Mouse (Mus musculus) liver, embryonic 16.5 days (tissue): Measurements from ENCODE around the gene Cript. TPM values are rescaled to one million over a fixed set of nuclear protein-coding genes. Genes with fewer than 3 reads are reported as not detected.
A peak's percentile ranks its signal among the peaks of the same experiment; 100 is the strongest.

Source experiments
- ATAC-seq: fragments of 200-750 bp; cut with Nextera tagmentation; 2 replicates; pipeline ENCODE4 v1.8.0; 2017; ENCODE audit warnings: low read depth, mild to moderate bottlenecking, moderate number of reproducible peaks, moderate library complexity
- H3K27ac ChIP-seq: fragments of 300-500 bp; sonication (generic); 2 replicates; pipeline ENCODE4 v1.5.1; 2014; ENCODE audit warnings: mild to moderate bottlenecking, low read length
- H3K27me3 ChIP-seq: fragments of 300-500 bp; sonication (generic); 2 replicates; pipeline ENCODE4 v1.6.1; 2014; ENCODE audit warnings: low read depth, low read length, mixed read lengths; ENCODE audit not compliant: control insufficient read depth, insufficient read depth
- H3K36me3 ChIP-seq: fragments of 300-500 bp; sonication (generic); 2 replicates; pipeline ENCODE4 v1.6.1; 2014; ENCODE audit warnings: mild to moderate bottlenecking; ENCODE audit not compliant: control insufficient read depth, insufficient read depth
- H3K4me1 ChIP-seq: fragments of 300-500 bp; sonication (generic); 2 replicates; pipeline ENCODE4 v1.6.1; 2014; ENCODE audit warnings: low read depth, low read length, mixed read lengths; ENCODE audit not compliant: control insufficient read depth
- H3K4me2 ChIP-seq: fragments of 300-500 bp; sonication (generic); 2 replicates; pipeline ENCODE4 v1.6.1; 2014; ENCODE audit warnings: low read depth, low read length, mixed read lengths
- H3K4me3 ChIP-seq: fragments of 300-500 bp; sonication (generic); 2 replicates; pipeline ENCODE4 v1.5.1; 2014; ENCODE audit warnings: low read depth, mild to moderate bottlenecking, low read length
- H3K9ac ChIP-seq: fragments of 300-500 bp; sonication (generic); 2 replicates; pipeline ENCODE4 v1.6.1; 2014; ENCODE audit warnings: low read depth, low read length
- H3K9me3 ChIP-seq: fragments of 300-500 bp; sonication (generic); replicated peaks from 2 replicates; pipeline ENCODE4 v1.6.1; 2016; ENCODE audit warnings: low read length; ENCODE audit not compliant: control insufficient read depth
- WGBS: fragments of 180-500 bp; shearing (Covaris S2); extraction: QIAGEN DNeasy Blood & Tissue Kit; methylation state at CpG from one replicate; pipeline ENCODE4 v1.1.7; 2014; ENCODE audit not compliant: insufficient replicate concordance; 5-methylcytosine and 5-hydroxymethylcytosine counted together
- polyA plus RNA-seq: library from polyadenylated mRNA; unstranded; fragments of >200 nt; fragmentation: Nextera tagmentation; extraction: Ambion mirVana; gene quantifications from 2 replicates; pipeline ENCODE4 v1.2.1, GENCODE M21; 2015

The Cript gene
- 57.1 and 62.6 TPM in 2 replicates for polyA plus RNA-seq

DNA sequence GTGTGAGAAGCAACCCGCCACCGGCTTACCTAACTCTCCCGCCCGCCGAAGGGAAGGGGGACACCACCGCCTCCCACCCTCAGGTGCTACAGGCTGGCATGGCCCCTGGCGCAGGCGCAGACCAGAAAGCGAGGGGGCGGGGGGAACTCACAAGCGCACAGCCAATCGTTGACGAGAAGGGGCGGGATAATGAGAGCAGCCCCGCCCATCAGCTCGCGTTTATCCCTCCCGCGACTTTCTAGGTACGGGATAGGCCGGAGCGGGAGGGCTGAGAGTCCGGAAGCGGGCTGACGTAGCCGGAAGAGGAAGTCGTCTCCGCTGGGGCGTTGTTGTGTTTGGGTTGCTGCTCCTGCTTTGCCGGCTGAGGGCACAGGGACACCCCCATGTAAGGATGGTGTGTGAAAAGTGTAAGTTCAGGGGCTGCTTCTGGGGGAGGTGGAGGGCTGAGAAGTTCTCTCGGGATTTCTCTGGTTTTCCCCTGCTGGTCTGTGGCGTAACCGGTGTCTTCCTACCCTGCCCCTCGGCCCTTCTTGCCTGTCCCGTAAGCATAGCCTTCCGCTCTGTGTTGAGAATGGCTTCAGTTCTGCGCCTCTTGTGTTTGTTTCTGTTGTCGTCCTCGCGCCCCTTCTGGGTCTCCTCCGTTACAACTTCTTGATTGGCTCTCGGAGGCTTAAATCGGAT is at the start of gene Cript, which contains the start of gene Pigf:
Gene Cript, plus strand, starts transcription at position 282 of the 681 bp plus-strand sequence.
Gene Pigf, minus strand, starts transcription at position 138 of the 681 bp plus-strand sequence.
- Histone ChIP-seq H3K9me3 (no peaks in the 10 kb centered on the region), H3K4me3 (peak within 1 kb of the TSS; percentile 86), H3K27ac (peak within 1 kb of the TSS; percentile 56; the same call in 1 of the 2 replicates), H3K27me3 (no peaks in the 10 kb centered on the region), H3K4me1 (peaks cover 6% of the 10 kb centered on the region), H3K36me3 (peaks cover 6% of the 10 kb centered on the region; the same call in 1 of the 2 replicates), H3K4me2 (peak within 1 kb of the TSS; percentile 95), H3K9ac (peak within 1 kb of the TSS; percentile 76)
- under 1% methylated on average over 43 of the region's 43 CpGs for WGBS
- ATAC-seq = peak; percentile 99

DNA sequence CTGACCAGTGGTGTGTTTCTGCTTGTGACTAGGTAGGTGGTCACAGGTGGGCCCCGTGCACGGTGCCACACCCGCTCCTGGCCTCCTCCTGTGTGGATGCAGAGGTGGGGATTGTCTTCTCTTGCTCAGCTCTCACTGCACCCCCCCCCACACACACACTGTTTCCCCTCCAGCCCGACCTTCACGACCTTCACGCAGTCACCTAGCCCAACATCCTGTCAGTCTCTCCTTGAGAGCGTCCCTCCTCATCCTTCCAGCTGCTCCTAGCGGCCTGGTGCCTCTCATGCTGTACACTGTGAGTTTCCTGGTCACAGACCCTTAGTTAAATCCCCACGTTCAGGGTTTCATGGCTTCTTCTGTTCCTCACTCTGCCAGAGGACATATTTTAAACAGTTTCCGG is 49.0 kb upstream of the Cript start:
- peaks cover 5% of the 10 kb centered on the region for H3K4me1 ChIP-seq
- ATAC-seq = no peak
- no peaks in the 10 kb centered on the region for H3K36me3 ChIP-seq
- WGBS = 66% methylated on average over 10 of the region's 10 CpGs
- H3K27me3 ChIP-seq = no peaks in the 10 kb centered on the region
- no peaks in the 10 kb centered on the region for H3K9me3 ChIP-seq
- H3K27ac ChIP-seq = no peak overlapping the region
- no peak overlapping the region for H3K4me2 ChIP-seq
- H3K4me3 ChIP-seq = no peak overlapping the region
- no peak overlapping the region for H3K9ac ChIP-seq

DNA sequence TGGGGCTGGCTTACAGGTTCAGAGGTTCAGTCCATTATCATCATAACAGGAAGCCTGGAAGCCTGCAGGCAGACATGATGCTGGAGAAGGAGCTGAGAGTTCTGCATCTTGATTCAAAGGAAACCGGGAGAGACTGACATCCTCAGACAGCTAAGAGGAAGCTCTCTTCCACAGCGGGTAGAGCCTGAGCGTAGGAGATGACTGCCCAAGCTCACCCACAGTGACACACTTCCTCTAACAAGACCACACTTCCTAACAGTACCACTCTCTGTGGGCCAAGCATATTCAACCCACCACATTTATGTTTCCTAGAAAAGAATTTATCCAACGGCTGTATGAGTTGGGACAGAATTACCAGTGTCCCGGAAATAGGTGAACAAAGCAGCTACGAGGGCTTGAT is 46.9 kb upstream of the Cript start:
- Histone ChIP-seq H3K4me3 (no peak overlapping the region), H3K9me3 (no peaks in the 10 kb centered on the region), H3K27me3 (no peaks in the 10 kb centered on the region), H3K9ac (no peak overlapping the region), H3K27ac (no peak overlapping the region), H3K4me2 (no peak overlapping the region), H3K4me1 (no peaks in the 10 kb centered on the region), H3K36me3 (no peaks in the 10 kb centered on the region)
- ATAC-seq = no peak
- WGBS = 42% methylated on average over 6 of the region's 6 CpGs

DNA sequence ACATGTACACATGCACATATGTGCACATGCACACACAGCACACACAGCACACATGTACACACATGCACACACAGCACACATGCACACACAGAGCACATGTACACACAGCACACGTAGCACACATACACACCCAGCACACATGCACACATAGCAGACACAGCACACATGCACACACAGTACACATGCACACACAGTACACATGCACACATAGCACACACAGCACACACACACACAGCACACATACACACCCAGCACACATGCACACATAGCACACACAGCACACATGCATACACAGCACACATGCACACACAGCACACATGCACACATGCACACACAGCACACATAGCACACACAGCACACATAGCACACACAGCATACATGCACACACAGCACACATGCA is 44.1 kb upstream of the Cript start:
- Histone ChIP-seq H3K4me3 (no peak overlapping the region), H3K27me3 (no peaks in the 10 kb centered on the region), H3K9ac (no peak overlapping the region), H3K4me2 (no peak overlapping the region), H3K9me3 (no peaks in the 10 kb centered on the region), H3K27ac (no peak overlapping the region), H3K36me3 (no peaks in the 10 kb centered on the region), H3K4me1 (no peaks in the 10 kb centered on the region)
- WGBS = 71% methylated on average over 1 of the region's 1 CpGs
- no peak for ATAC-seq

DNA sequence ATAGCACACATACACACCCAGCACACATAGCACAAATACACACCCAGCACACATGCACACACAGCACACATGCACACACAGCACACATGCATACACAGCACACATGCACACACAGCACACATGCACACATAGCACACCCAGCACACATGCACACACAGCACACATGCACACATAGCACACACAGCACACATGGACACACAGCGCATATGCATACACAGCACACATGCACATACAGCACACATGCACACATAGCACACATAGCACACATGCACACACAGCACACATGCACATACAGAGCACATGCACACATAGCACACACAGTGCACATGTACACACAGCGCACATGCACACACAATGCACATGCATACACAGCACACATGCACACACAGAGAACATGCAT is 43.6 kb upstream of the Cript start:
- H3K27me3 ChIP-seq = no peaks in the 10 kb centered on the region
- 80% methylated on average over 2 of the region's 2 CpGs for WGBS

DNA sequence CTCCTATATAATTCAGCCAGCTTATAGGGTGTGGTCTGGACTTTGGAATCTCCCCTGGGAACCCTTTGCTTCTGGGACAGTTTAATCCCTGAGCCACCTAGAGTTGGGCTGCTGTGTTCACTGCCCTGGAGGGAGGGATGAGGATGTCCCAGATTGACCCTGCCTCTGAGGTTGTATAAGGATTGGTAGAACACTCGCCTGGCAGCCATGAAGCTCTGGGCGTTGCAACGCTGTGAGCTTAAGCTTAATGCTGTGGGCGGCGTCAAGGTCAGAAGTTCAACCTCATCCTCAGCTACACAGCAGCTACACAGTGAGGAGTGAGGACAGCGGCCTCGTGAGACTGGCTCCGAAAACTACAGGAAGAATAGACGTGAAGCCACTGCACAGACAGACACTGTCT is 42.9 kb upstream of the Cript start:
- 67% methylated on average over 9 of the region's 9 CpGs for WGBS
- Histone ChIP-seq H3K4me1 (no peaks in the 10 kb centered on the region), H3K27ac (no peak overlapping the region), H3K27me3 (no peaks in the 10 kb centered on the region), H3K9me3 (no peaks in the 10 kb centered on the region), H3K4me3 (no peak overlapping the region), H3K4me2 (no peak overlapping the region), H3K9ac (no peak overlapping the region), H3K36me3 (no peaks in the 10 kb centered on the region)
- ATAC-seq = 0 out of 2 replicates have a peak, but pooled peaks have one; percentile 5

More for the DNA sequence above, 43.6 kb upstream of the Cript start:
- H3K4me3 ChIP-seq = no peak overlapping the region
- H3K4me1 ChIP-seq = no peaks in the 10 kb centered on the region
- H3K9ac ChIP-seq = no peak overlapping the region
- no peaks in the 10 kb centered on the region for H3K9me3 ChIP-seq
- H3K4me2 ChIP-seq = no peak overlapping the region
- no peak for ATAC-seq
- H3K27ac ChIP-seq = no peak overlapping the region
- H3K36me3 ChIP-seq = no peaks in the 10 kb centered on the region

DNA sequence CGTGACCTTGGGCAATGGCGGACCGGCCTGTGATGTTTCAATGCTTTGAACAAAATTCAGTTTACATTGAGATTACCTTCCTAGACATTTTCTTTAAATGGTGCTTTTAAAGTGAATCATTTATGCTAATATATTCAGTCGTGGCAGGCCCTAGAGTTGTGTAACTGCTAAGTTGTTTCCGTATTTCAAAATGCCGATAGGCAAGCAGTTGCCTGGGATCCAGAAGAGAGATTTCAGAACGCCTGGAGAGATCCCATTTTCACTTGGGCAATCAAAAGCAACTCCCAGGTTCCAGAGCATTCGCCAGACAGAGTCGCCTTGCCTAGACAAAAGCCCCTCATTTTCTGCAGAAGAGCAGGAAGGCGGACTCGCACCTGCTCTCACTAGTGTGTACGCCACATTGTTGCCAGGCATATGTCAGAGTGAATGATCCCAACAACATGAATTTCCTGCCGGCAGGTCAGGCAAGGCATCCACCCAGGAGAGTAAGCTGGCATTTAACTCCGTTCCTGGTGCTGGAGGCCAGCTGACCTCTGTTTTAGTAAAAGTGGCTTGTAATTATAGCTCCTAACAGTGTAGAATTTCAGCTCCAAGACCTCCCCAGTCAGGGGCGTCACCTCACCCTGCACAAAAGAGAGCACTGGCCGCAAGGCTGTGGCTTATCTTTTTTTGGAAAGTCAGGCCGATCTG is 38.8 kb upstream of the Cript start:
- H3K4me1 ChIP-seq = no peaks in the 10 kb centered on the region
- H3K36me3 ChIP-seq = no peaks in the 10 kb centered on the region
- no peaks in the 10 kb centered on the region for H3K27me3 ChIP-seq
- H3K9ac ChIP-seq = no peak overlapping the region
- no peak overlapping the region for H3K4me3 ChIP-seq
- H3K9me3 ChIP-seq = no peaks in the 10 kb centered on the region
- H3K27ac ChIP-seq = no peak overlapping the region
- H3K4me2 ChIP-seq = no peak overlapping the region
- WGBS = 60% methylated on average over 17 of the region's 17 CpGs
- ATAC-seq = no peak

DNA sequence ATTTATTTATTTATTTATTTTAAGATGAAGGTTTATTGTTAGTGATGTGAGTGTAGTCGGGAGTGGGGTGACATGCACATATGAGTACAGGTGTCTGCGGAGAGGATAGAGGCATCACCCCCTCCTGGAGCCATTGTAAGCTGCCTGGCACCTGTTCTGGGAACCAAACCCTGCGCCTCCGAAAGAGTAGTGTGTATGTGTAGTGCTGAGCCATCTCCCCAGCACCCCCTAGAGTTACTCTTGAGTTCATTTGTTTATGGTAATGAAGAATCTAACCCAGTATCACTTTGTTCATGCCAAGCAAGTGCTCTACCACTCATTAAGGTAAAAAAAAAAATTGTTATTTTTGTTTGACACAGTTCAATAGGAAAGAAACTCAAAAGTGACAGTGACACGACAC is 37.2 kb upstream of the Cript start:
- H3K4me1 ChIP-seq = no peaks in the 10 kb centered on the region
- no peak overlapping the region for H3K27ac ChIP-seq
- no peak overlapping the region for H3K4me2 ChIP-seq
- H3K4me3 ChIP-seq = no peak overlapping the region
- no peak overlapping the region for H3K9ac ChIP-seq
- H3K9me3 ChIP-seq = no peaks in the 10 kb centered on the region
- 69% methylated on average over 5 of the region's 5 CpGs for WGBS
- no peak for ATAC-seq
- no peaks in the 10 kb centered on the region for H3K27me3 ChIP-seq
- H3K36me3 ChIP-seq = no peaks in the 10 kb centered on the region

DNA sequence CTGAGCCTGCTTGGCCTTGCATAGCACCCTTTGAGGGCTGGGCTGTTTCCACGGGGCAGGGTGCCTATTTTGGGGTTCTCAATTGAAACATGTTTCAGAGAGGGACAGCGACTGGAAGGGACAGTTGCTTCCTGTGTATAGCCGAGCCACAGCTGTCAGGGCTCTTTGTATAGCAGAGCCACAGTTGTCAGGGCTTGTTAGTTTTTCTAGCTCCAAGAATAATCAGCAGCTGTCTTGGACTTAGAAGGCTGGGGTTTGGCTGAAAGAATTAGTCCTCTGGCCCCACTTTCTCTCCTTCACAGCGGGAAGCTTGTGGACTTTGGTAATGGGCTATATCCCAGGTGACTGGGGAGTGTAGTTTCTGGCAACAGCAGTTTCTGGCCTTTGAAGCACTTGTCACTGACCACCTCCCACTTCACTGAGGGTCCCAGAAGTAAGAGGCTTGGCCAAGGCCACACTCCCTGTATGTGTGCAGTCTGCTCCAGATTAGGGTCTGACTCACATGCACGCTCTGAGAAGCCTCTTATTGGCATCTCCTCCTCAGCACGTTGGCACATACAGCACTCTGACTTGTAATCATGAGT is 36.7 kb upstream of the Cript start:
- Histone ChIP-seq H3K36me3 (no peaks in the 10 kb centered on the region), H3K4me3 (no peak overlapping the region), H3K9me3 (no peaks in the 10 kb centered on the region), H3K9ac (no peak overlapping the region), H3K4me2 (no peak overlapping the region), H3K27ac (no peak overlapping the region), H3K27me3 (no peaks in the 10 kb centered on the region), H3K4me1 (no peaks in the 10 kb centered on the region)
- no peak for ATAC-seq
- 51% methylated on average over 6 of the region's 6 CpGs for WGBS
